Mouse (Mus musculus) heart, postnatal 0 days (tissue): Measurements from ENCODE around the gene Limch1. TPM values are rescaled to one million over a fixed set of nuclear protein-coding genes. Genes with fewer than 3 reads are reported as not detected.

Source experiments
- ATAC-seq: fragments of 200-750 bp; cut with Nextera tagmentation; 2 replicates; pipeline ENCODE4 v1.8.0; 2017; ENCODE audit warnings: low read depth, moderate number of reproducible peaks, moderate library complexity; ENCODE audit not compliant: insufficient read depth
- DNase-seq: peaks from one replicate; pipeline ENCODE4 v3.0.0-alpha.2; 2016; ENCODE audit warnings: low spot score
- H3K27ac ChIP-seq: fragments of 300-500 bp; sonication (generic); 2 replicates; pipeline ENCODE4 v1.5.1; 2014; ENCODE audit warnings: low read depth, mild to moderate bottlenecking
- H3K27me3 ChIP-seq: fragments of 300-500 bp; sonication (generic); 2 replicates; pipeline ENCODE4 v1.6.1; 2014; ENCODE audit warnings: low read length, mixed read lengths; ENCODE audit not compliant: control insufficient read depth, insufficient read depth
- H3K36me3 ChIP-seq: fragments of 300-500 bp; sonication (generic); replicated peaks from 2 replicates; pipeline ENCODE4 v1.6.1; 2014; ENCODE audit warnings: low read length, mixed read lengths; ENCODE audit not compliant: control insufficient read depth, insufficient read depth
- H3K4me1 ChIP-seq: fragments of 300-500 bp; sonication (generic); 2 replicates; pipeline ENCODE4 v1.6.1; 2014; ENCODE audit warnings: antibody characterized with exemption; ENCODE audit not compliant: control insufficient read depth, insufficient read depth
- H3K4me2 ChIP-seq: fragments of 300-500 bp; sonication (generic); 2 replicates; pipeline ENCODE4 v1.6.1; 2014; ENCODE audit warnings: low read depth, mild to moderate bottlenecking, low read length, moderate library complexity
- H3K4me3 ChIP-seq: fragments of 300-500 bp; sonication (generic); 2 replicates; pipeline ENCODE4 v1.5.1; 2014; ENCODE audit warnings: low read depth, low read length
- H3K9ac ChIP-seq: fragments of 300-500 bp; sonication (generic); replicated peaks from 2 replicates; pipeline ENCODE4 v1.6.1; 2014; ENCODE audit warnings: low read depth, low read length, mixed read lengths
- H3K9me3 ChIP-seq: fragments of 300-500 bp; sonication (generic); replicated peaks from 2 replicates; pipeline ENCODE4 v1.6.1; 2016; ENCODE audit warnings: low read length; ENCODE audit not compliant: control insufficient read depth
- CTCF ChIP-seq: IDR thresholded peaks from 2 replicates; pipeline ENCODE4 v1.5.1; 2016; ENCODE audit warnings: antibody characterized with exemption, control low read depth, low read depth
- EP300 ChIP-seq: IDR thresholded peaks from 2 replicates; pipeline ENCODE4 v1.6.1; 2016; ENCODE audit warnings: antibody characterized with exemption, low read depth
- WGBS: fragments of 180-500 bp; shearing (Covaris S2); extraction: QIAGEN DNeasy Blood & Tissue Kit; methylation state at CpG from one replicate; pipeline ENCODE4 v1.1.7; 2014; 5-methylcytosine and 5-hydroxymethylcytosine counted together
- polyA plus RNA-seq: library from polyadenylated mRNA; unstranded; fragments of >200 nt; fragmentation: Nextera tagmentation; extraction: Ambion mirVana; gene quantifications from 2 replicates; pipeline ENCODE4 v1.2.1, GENCODE M21; 2015
- total RNA-seq: library from RNA; depleted of rRNA; stranded (reverse); fragments of >200 nt; gene quantifications from 2 replicates; pipeline ENCODE4 v1.2.3, GENCODE M21; 2014; ENCODE audit warnings: low replicate concordance

Gene Limch1
- total and polyA plus RNA-seq, 2 experiments from 2014 or later = 21.1 to 30.0 TPM

DNA sequence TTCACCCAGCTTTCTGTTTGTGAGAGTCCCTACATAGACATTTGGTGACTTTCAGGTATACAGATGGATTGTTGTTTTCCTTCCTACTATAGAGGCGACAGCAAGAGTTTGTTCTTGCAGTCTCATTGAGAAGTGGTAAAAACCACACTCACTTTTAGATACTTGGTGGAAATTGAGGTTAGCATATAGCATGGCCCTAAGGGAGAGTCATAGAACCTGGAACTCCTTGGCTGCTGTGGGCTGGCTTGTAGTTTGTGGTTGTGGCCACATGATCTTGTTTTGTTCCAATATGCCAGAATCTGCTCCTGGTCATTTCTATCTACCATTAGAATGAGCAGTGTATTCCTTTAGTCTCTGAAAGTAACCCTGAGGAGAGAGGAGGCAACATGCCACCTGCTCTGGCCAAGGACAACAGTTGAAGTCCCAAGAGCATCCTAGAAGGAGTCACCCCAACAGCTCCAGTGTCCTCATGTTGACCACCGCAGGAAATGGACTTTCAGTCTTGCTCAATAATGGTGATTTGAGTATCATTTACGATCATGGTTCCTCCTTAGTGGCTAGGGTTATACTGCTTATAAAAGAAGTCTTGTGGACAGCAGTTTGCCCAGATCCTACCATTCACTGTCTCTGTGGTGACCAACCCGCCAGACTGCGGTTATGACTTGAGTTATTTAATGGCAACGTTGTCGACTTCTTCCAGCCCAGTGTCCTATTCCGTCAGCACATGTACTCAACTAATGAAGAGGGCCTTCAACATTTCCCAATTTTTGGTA, 71.7 kb downstream of the Limch1 start:
- Histone ChIP-seq H3K4me3 (no peak overlapping the region), H3K36me3 (no peaks in the 10 kb centered on the region), H3K4me1 (no peaks in the 10 kb centered on the region), H3K9ac (no peak overlapping the region), H3K4me2 (no peak overlapping the region), H3K27me3 (no peaks in the 10 kb centered on the region), H3K27ac (no peak overlapping the region), H3K9me3 (no peaks in the 10 kb centered on the region)
- TF ChIP-seq CTCF (no peak), EP300 (no peak)
- 89% methylated on average over 8 of the region's 8 CpGs for WGBS
- peak; percentile 3 for DNase-seq
- ATAC-seq = no peak

DNA sequence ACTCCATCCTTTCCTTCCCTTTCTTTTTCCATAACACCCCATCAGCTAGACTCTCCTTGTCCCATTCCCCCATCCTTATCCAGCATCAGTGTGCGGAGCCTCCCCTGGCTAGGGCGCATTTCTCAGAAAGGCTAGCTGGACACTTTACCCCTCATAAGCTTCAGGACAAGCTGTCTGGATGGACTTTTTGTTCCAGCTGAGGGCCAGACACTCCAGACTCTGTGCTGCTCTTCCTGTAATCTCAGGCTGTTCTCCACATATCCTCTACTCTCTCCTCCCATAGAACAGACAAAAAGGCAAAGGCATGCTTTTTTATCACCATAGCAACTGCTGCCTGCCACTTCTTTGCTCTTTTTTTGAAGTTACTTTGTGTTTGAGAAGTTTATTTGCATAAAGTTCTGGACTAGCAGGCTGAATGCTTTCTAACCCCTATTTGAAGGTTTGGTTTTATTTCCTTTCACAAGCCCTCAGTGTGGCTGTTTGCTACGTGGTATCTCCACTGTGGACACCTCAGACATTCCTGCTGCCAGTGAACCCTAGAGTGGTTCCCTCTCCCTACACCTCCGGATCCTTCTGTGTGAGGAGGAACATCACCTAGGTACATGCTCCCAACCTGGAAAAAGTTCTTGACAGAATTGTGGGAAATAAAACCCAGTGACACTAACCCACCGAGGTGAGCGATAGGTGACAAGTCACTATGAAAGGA, 77.0 kb downstream of the Limch1 start:
- no peak for TF ChIP-seq EP300
- TF ChIP-seq CTCF = no peak
- 90% methylated on average over 6 of the region's 6 CpGs for WGBS

DNA sequence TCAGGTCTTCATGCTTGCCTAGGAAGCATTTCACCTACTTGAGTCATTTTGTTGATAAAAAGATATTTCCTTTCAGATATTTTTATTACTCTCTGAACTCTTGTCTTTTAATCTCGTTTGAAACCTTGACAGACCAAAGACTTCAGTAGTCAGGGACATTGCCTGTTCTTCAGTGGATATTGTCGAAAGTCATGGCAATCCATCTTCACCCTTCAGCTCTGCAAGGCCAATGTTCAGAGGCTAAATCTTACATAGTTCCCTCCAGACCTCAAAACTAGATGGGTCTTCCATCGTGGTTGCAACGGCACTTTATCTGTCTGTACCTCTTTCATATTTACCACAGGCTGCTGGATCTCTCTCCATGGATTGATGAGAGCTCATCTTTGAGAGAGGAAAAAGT, 80.0 kb downstream of the Limch1 start:
- DNase-seq = no peak
- no peaks in the 10 kb centered on the region for H3K4me1 ChIP-seq
- H3K4me2 ChIP-seq = no peak overlapping the region
- no peak overlapping the region for H3K4me3 ChIP-seq
- no peaks in the 10 kb centered on the region for H3K9me3 ChIP-seq
- no peak overlapping the region for H3K27ac ChIP-seq
- 0 out of 2 replicates have a peak, but pooled peaks cover 2% of the 10 kb centered on the region for H3K27me3 ChIP-seq
- WGBS = 74% methylated on average over 4 of the region's 4 CpGs
- TF ChIP-seq CTCF = no peak
- TF ChIP-seq EP300 = no peak
- no peak for ATAC-seq
- no peak overlapping the region for H3K9ac ChIP-seq
- no peaks in the 10 kb centered on the region for H3K36me3 ChIP-seq

More for the DNA sequence above, 77.0 kb downstream of the Limch1 start:
- Histone ChIP-seq H3K4me2 (no peak overlapping the region), H3K9ac (no peak overlapping the region), H3K27me3 (no peaks in the 10 kb centered on the region), H3K9me3 (no peaks in the 10 kb centered on the region), H3K36me3 (no peaks in the 10 kb centered on the region), H3K4me3 (no peak overlapping the region), H3K27ac (no peak overlapping the region), H3K4me1 (no peaks in the 10 kb centered on the region)
- no peak for ATAC-seq
- no peak for DNase-seq

DNA sequence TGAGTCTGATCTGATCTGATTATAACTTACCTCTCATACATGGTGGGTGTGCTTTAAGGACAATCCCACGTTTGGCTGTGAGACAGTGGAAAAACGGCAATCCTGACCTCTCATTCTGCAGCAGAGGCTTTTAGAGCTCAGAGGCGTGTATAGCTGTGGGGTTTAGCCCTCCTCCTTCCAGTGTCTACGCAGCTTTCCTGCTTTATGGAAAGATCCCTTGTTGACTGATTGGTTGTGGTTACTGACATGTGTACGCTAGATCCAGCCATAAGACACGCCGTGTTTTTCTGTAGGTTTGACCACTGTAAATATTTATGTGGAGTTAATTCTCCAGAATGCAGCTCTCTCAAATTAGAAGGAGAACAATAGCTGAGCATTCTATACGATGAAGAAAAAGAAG, 81.2 kb downstream of the Limch1 start:
- Histone ChIP-seq H3K4me3 (no peak overlapping the region), H3K27ac (no peak overlapping the region), H3K9me3 (no peaks in the 10 kb centered on the region), H3K9ac (no peak overlapping the region), H3K27me3 (0 out of 2 replicates have a peak, but pooled peaks cover 2% of the 10 kb centered on the region), H3K4me2 (no peak overlapping the region), H3K36me3 (no peaks in the 10 kb centered on the region), H3K4me1 (no peaks in the 10 kb centered on the region)
- ATAC-seq = no peak
- TF ChIP-seq EP300 (no peak), CTCF (no peak)
- 72% methylated on average over 8 of the region's 8 CpGs for WGBS
- no peak for DNase-seq

DNA sequence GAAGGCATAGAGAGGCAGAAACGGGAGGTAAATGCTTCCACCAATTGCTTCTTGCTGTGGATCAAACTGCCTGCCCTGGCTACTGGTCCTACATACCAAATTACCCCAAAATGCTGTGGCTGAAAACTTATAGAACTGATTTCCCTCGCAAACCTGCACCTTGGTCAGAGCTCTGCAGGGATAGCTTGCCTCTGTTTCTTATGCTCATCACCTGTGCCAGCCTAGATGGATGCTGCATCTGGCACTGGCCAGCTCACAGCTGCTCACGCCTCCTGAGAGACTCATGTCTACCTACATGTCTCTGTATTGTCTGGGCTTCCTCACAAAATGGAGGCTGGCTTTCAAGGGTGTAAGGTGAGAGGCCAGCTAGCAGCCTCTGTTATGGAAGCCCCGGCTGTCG, 83.9 kb downstream of the Limch1 start:
- Histone ChIP-seq H3K36me3 (no peaks in the 10 kb centered on the region), H3K4me2 (no peak overlapping the region), H3K4me3 (no peak overlapping the region), H3K9me3 (no peaks in the 10 kb centered on the region), H3K27me3 (0 out of 2 replicates have a peak, but pooled peaks cover 2% of the 10 kb centered on the region), H3K9ac (no peak overlapping the region), H3K27ac (no peak overlapping the region), H3K4me1 (no peaks in the 10 kb centered on the region)
- TF ChIP-seq CTCF (no peak), EP300 (no peak)
- no peak for ATAC-seq
- DNase-seq = no peak
- 75% methylated on average over 5 of the region's 5 CpGs for WGBS
